Mouse (Mus musculus): ENCODE results near the gene Gpc6.

DNA sequence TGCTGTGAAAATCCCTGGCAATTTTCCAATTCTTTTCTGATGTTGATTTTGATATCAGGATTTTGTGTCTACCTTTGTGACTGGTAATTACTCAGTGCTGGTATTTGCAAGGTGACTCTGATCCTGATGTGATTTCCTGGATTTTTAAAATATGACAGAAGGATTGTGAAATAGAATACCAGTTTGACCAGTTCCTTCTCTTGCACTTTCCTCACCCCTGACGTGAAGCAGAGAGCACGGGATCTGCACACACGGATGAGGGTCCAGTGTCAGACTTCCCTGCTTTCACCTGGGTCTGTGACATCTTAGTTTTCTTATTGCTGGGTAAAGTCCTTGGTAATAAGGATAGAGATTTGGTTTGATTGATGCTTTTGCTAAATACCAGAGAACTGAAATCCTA lies 232.3 kb downstream of the Gpc6 start:
- TF ChIP-seq CTCF (IDR thresholded peaks at IDR 0.05; ENCODE audit: borderline replicate concordance, insufficient read depth, low read length) (no peak), POLR2A (IDR thresholded peaks at IDR 0.05; ENCODE audit: low read depth, low read length) (no peak)
